Mouse (Mus musculus): ENCODE results near the gene A430078G23Rik. TPM values are rescaled to one million over a fixed set of nuclear protein-coding genes. Genes with fewer than 3 reads are reported as not detected.

The A430078G23Rik gene
- polyA plus RNA-seq, 1 experiment from 2014 or later: not detected

GRCm38 (mm10) chr8:3353811-3354442 is 712 bp downstream of the A430078G23Rik start:
- no peak overlapping the region for H3K27ac ChIP-seq (replicated peaks; ENCODE audit: low read depth, low read length)
- no peak overlapping the region for H3K4me3 ChIP-seq (ENCODE audit: low read depth, low read length)
- DNase-seq (ENCODE audit: low spot score) (no peak), ATAC-seq (ENCODE audit: insufficient number of reproducible peaks, low FRiP score, low TSS enrichment, low read depth) (no peak)
- H3K4me2 ChIP-seq (ENCODE audit: low read depth, severe bottlenecking): no peak overlapping the region
- H3K4me1 ChIP-seq (ENCODE audit: control insufficient read depth, insufficient read depth, low read length): no peaks in the 10 kb centered on the region
- no peaks in the 10 kb centered on the region for H3K27me3 ChIP-seq (ENCODE audit: control insufficient read depth, insufficient read depth, low read length)
- H3K9me3 ChIP-seq (ENCODE audit: control insufficient read depth, low read length): no peaks in the 10 kb centered on the region; the same call in 1 of the 2 replicates
- WGBS: 74% methylated on average over 6 of the region's 6 CpGs
- H3K36me3 ChIP-seq (ENCODE audit: control insufficient read depth, insufficient read depth, low read length): no peaks in the 10 kb centered on the region
- H3K9ac ChIP-seq (ENCODE audit: low read length): no peak overlapping the region

- 79% methylated on average over 5 of the region's 5 CpGs for whole genome bisulfite sequencing
- no peaks in the 10 kb centered on the region; the same call in 1 of the 2 replicates for H3K9me3 ChIP-seq (ENCODE audit: control insufficient read depth, low read length)
- H3K9ac ChIP-seq (ENCODE audit: low read length): no peak overlapping the region
- H3K4me2 ChIP-seq (ENCODE audit: low read depth, severe bottlenecking): no peak overlapping the region
- H3K27me3 ChIP-seq (ENCODE audit: control insufficient read depth, insufficient read depth, low read length): no peaks in the 10 kb centered on the region
- no peak overlapping the region for H3K27ac ChIP-seq (replicated peaks; ENCODE audit: low read depth, low read length)
- H3K4me1 ChIP-seq (ENCODE audit: control insufficient read depth, insufficient read depth, low read length): no peaks in the 10 kb centered on the region
- H3K4me3 ChIP-seq (ENCODE audit: low read depth, low read length): no peak overlapping the region
- H3K36me3 ChIP-seq (ENCODE audit: control insufficient read depth, insufficient read depth, low read length): no peaks in the 10 kb centered on the region
- no peak for ATAC-seq (ENCODE audit: insufficient number of reproducible peaks, low FRiP score, low TSS enrichment, low read depth)
- no peak for DNase-seq (ENCODE audit: low spot score)
Observed at GRCm38 (mm10) chr8:3354443-3354812, 1.2 kb downstream of the A430078G23Rik start.

- DNase-seq (ENCODE audit: low spot score): no peak
- no peak for ATAC-seq (ENCODE audit: insufficient number of reproducible peaks, low FRiP score, low TSS enrichment, low read depth)
Observed at GRCm38 (mm10) chr8:3355586-3355985, 2.4 kb downstream of the A430078G23Rik start.

GRCm38 (mm10) chr8:3358060-3358459 is 4.8 kb downstream of the A430078G23Rik start:
- Histone ChIP-seq H3K36me3 (ENCODE audit: control insufficient read depth, insufficient read depth, low read length) (no peaks in the 10 kb centered on the region), H3K4me2 (ENCODE audit: low read depth, severe bottlenecking) (no peak overlapping the region), H3K27ac (replicated peaks; ENCODE audit: low read depth, low read length) (no peak overlapping the region), H3K4me3 (ENCODE audit: low read depth, low read length) (no peak overlapping the region), H3K27me3 (ENCODE audit: control insufficient read depth, insufficient read depth, low read length) (no peaks in the 10 kb centered on the region), H3K9ac (ENCODE audit: low read length) (no peak overlapping the region), H3K9me3 (ENCODE audit: control insufficient read depth, low read length) (no peaks in the 10 kb centered on the region), H3K4me1 (ENCODE audit: control insufficient read depth, insufficient read depth, low read length) (no peaks in the 10 kb centered on the region)
- no peak for ATAC-seq (ENCODE audit: insufficient number of reproducible peaks, low FRiP score, low TSS enrichment, low read depth)
- DNase-seq (ENCODE audit: low spot score): peak; percentile 89
- WGBS: 8% methylated on average over 4 of the region's 4 CpGs

More at GRCm38 (mm10) chr8:3355586-3355985, 2.4 kb downstream of the A430078G23Rik start:
- no peaks in the 10 kb centered on the region for H3K4me1 ChIP-seq (ENCODE audit: control insufficient read depth, insufficient read depth, low read length)
- H3K9me3 ChIP-seq (ENCODE audit: control insufficient read depth, low read length): no peaks in the 10 kb centered on the region
- no peaks in the 10 kb centered on the region for H3K36me3 ChIP-seq (ENCODE audit: control insufficient read depth, insufficient read depth, low read length)
- H3K27ac ChIP-seq (replicated peaks; ENCODE audit: low read depth, low read length): no peak overlapping the region
- H3K27me3 ChIP-seq (ENCODE audit: control insufficient read depth, insufficient read depth, low read length): no peaks in the 10 kb centered on the region
- no peak overlapping the region for H3K4me2 ChIP-seq (ENCODE audit: low read depth, severe bottlenecking)
- WGBS: 87% methylated on average over 6 of the region's 6 CpGs
- H3K9ac ChIP-seq (ENCODE audit: low read length): no peak overlapping the region
- no peak overlapping the region for H3K4me3 ChIP-seq (ENCODE audit: low read depth, low read length)

GRCm38 (mm10) chr8:3367086-3367485 is 13.9 kb downstream of the A430078G23Rik start:
- Histone ChIP-seq H3K27me3 (ENCODE audit: control insufficient read depth, insufficient read depth, low read length) (no peaks in the 10 kb centered on the region), H3K4me3 (ENCODE audit: low read depth, low read length) (no peak overlapping the region), H3K4me1 (ENCODE audit: control insufficient read depth, insufficient read depth, low read length) (no peaks in the 10 kb centered on the region), H3K27ac (replicated peaks; ENCODE audit: low read depth, low read length) (no peak overlapping the region), H3K9me3 (ENCODE audit: control insufficient read depth, low read length) (peaks cover 2% of the 10 kb centered on the region; the same call in 1 of the 2 replicates), H3K4me2 (ENCODE audit: low read depth, severe bottlenecking) (no peak overlapping the region), H3K36me3 (ENCODE audit: control insufficient read depth, insufficient read depth, low read length) (no peaks in the 10 kb centered on the region), H3K9ac (ENCODE audit: low read length) (no peak overlapping the region)
- DNase-seq (ENCODE audit: low spot score) (no peak), ATAC-seq (ENCODE audit: insufficient number of reproducible peaks, low FRiP score, low TSS enrichment, low read depth) (no peak)
- 85% methylated on average over 5 of the region's 5 CpGs for WGBS

- no peaks in the 10 kb centered on the region for H3K27me3 ChIP-seq (ENCODE audit: control insufficient read depth, insufficient read depth, low read length)
- no peaks in the 10 kb centered on the region for H3K36me3 ChIP-seq (ENCODE audit: control insufficient read depth, insufficient read depth, low read length)
- H3K27ac ChIP-seq (replicated peaks; ENCODE audit: low read depth, low read length): no peak overlapping the region
- no peak overlapping the region for H3K9ac ChIP-seq (ENCODE audit: low read length)
- H3K4me3 ChIP-seq (ENCODE audit: low read depth, low read length): no peak overlapping the region
- 89% methylated on average over 1 of the region's 1 CpGs for WGBS
- H3K4me1 ChIP-seq (ENCODE audit: control insufficient read depth, insufficient read depth, low read length): no peaks in the 10 kb centered on the region
- peaks cover 2% of the 10 kb centered on the region; the same call in 1 of the 2 replicates for H3K9me3 ChIP-seq (ENCODE audit: control insufficient read depth, low read length)
- ATAC-seq (ENCODE audit: insufficient number of reproducible peaks, low FRiP score, low TSS enrichment, low read depth): no peak
- no peak overlapping the region for H3K4me2 ChIP-seq (ENCODE audit: low read depth, severe bottlenecking)
- no peak for DNase-seq (ENCODE audit: low spot score)
Observed at GRCm38 (mm10) chr8:3368091-3368490, 14.9 kb downstream of the A430078G23Rik start.

GRCm38 (mm10) chr8:3375748-3376147 is 22.5 kb downstream of the A430078G23Rik start:
- Histone ChIP-seq H3K9ac (ENCODE audit: low read length) (no peak overlapping the region), H3K27me3 (ENCODE audit: control insufficient read depth, insufficient read depth, low read length) (no peaks in the 10 kb centered on the region), H3K9me3 (ENCODE audit: control insufficient read depth, low read length) (no peaks in the 10 kb centered on the region), H3K4me1 (ENCODE audit: control insufficient read depth, insufficient read depth, low read length) (no peaks in the 10 kb centered on the region), H3K27ac (replicated peaks; ENCODE audit: low read depth, low read length) (no peak overlapping the region), H3K4me2 (ENCODE audit: low read depth, severe bottlenecking) (no peak overlapping the region), H3K36me3 (ENCODE audit: control insufficient read depth, insufficient read depth, low read length) (no peaks in the 10 kb centered on the region), H3K4me3 (ENCODE audit: low read depth, low read length) (no peak overlapping the region)
- ATAC-seq (ENCODE audit: insufficient number of reproducible peaks, low FRiP score, low TSS enrichment, low read depth) (no peak), DNase-seq (ENCODE audit: low spot score) (no peak)

GRCm38 (mm10) chr8:3376641-3377274 is 23.5 kb downstream of the A430078G23Rik start:
- Histone ChIP-seq H3K27ac (replicated peaks; ENCODE audit: low read depth, low read length) (no peak overlapping the region), H3K4me3 (ENCODE audit: low read depth, low read length) (no peak overlapping the region), H3K9me3 (ENCODE audit: control insufficient read depth, low read length) (no peaks in the 10 kb centered on the region), H3K4me1 (ENCODE audit: control insufficient read depth, insufficient read depth, low read length) (no peaks in the 10 kb centered on the region), H3K4me2 (ENCODE audit: low read depth, severe bottlenecking) (no peak overlapping the region), H3K27me3 (ENCODE audit: control insufficient read depth, insufficient read depth, low read length) (no peaks in the 10 kb centered on the region), H3K9ac (ENCODE audit: low read length) (no peak overlapping the region), H3K36me3 (ENCODE audit: control insufficient read depth, insufficient read depth, low read length) (no peaks in the 10 kb centered on the region)
- ATAC-seq (ENCODE audit: insufficient number of reproducible peaks, low FRiP score, low TSS enrichment, low read depth) (no peak), DNase-seq (ENCODE audit: low spot score) (no peak)
- WGBS: 50% methylated on average over 11 of the region's 11 CpGs

Data from limb, embryonic 11.5 days (tissue).